Comparison of ENCODE assay signal across 9 mouse cellular contexts in genomic region chr17:11975062-11975607, GRCm38 (mm10).
A peak's percentile ranks its signal among the peaks of the same experiment; 100 is the strongest.
DNase-seq lines count a peak whose midpoint lies in the region; ATAC-seq and TF ChIP-seq lines count a peak whose summit lies in the region.
"Had no signal": no experiment of that assay in that cellular context is flagged by ENCODE, and none has a peak within 500 bp of the region (broad histone marks: within the 10 kb centered on the region; RNA-seq: fewer than 3 reads in every experiment).

No protein-coding gene starts in this region.

- H3K27ac ChIP-seq in midbrain, embryonic 11.5 days (ENCODE audit: low read depth, low read length), result no peak overlapping the region
- H3K27ac ChIP-seq in midbrain, embryonic 13.5 days, result no peak overlapping the region
- no peak overlapping the region for H3K27ac ChIP-seq in embryonic facial prominence, embryonic 14.5 days (replicated peaks; ENCODE audit: low read depth, low read length)
- no peak overlapping the region for H3K27ac ChIP-seq in limb, embryonic 14.5 days (replicated peaks; ENCODE audit: low read depth, low read length)
- H3K27ac ChIP-seq: embryonic facial prominence, embryonic 12.5 days had no signal

- ATAC-seq in midbrain, embryonic 11.5 days (ENCODE audit: low FRiP score), result 0 out of 2 replicates have a peak, but pooled peaks have one; percentile 16
- no peak for ATAC-seq in midbrain, embryonic 13.5 days
- no peak for ATAC-seq in embryonic facial prominence, embryonic 14.5 days (ENCODE audit: low read depth)
- peak; percentile 28; the same call in 1 of the 2 replicates for ATAC-seq in limb, embryonic 14.5 days (ENCODE audit: low FRiP score, low read depth)

- H3K4me3 ChIP-seq in midbrain, embryonic 11.5 days (ENCODE audit: low read depth, low read length), result no peak overlapping the region
- no peak overlapping the region for H3K4me3 ChIP-seq in midbrain, embryonic 13.5 days (replicated peaks)
- no peak overlapping the region for H3K4me3 ChIP-seq in embryonic facial prominence, embryonic 14.5 days (ENCODE audit: low read depth, low read length)
- no peak overlapping the region for H3K4me3 ChIP-seq in limb, embryonic 14.5 days (replicated peaks; ENCODE audit: low read length)
- H3K4me3 ChIP-seq: embryonic facial prominence, embryonic 12.5 days had no signal

- peaks cover 8% of the 10 kb centered on the region for H3K4me1 ChIP-seq in midbrain, embryonic 11.5 days (ENCODE audit: control insufficient read depth, insufficient read depth, low read length)
- peaks cover 29% of the 10 kb centered on the region for H3K4me1 ChIP-seq in midbrain, embryonic 13.5 days (replicated peaks)
- H3K4me1 ChIP-seq in embryonic facial prominence, embryonic 14.5 days (ENCODE audit: control insufficient read depth, insufficient read depth, low read length), result 0 out of 2 replicates have a peak, but pooled peaks cover 3% of the 10 kb centered on the region
- H3K4me1 ChIP-seq in limb, embryonic 14.5 days (ENCODE audit: control insufficient read depth, insufficient read depth, low read length), result no peaks in the 10 kb centered on the region

- no peaks in the 10 kb centered on the region for H3K9me3 ChIP-seq in midbrain, embryonic 11.5 days (ENCODE audit: control insufficient read depth, low read length)
- no peaks in the 10 kb centered on the region for H3K9me3 ChIP-seq in midbrain, embryonic 13.5 days
- H3K9me3 ChIP-seq in embryonic facial prominence, embryonic 14.5 days (ENCODE audit: control insufficient read depth, low read length), result no peaks in the 10 kb centered on the region
- H3K9me3 ChIP-seq in limb, embryonic 14.5 days (ENCODE audit: control insufficient read depth, low read length), result no peaks in the 10 kb centered on the region
- H3K9me3 ChIP-seq: embryonic facial prominence, embryonic 12.5 days had no signal

- DNase-seq in midbrain, embryonic 11.5 days (ENCODE audit: low spot score, missing footprints), result peak; percentile 87
- DNase-seq in adrenal gland, postnatal 10 days, result peak; percentile 48
- peak; percentile 62 for DNase-seq in embryonic facial prominence, embryonic 14.5 days (ENCODE audit: low spot score)
- DNase-seq in kidney, adult 11 months, result peak; percentile 46
- peak; percentile 58 for DNase-seq in limb, embryonic 14.5 days (ENCODE audit: low spot score)
- DNase-seq in right cerebral cortex, postnatal 4 days, result peak; percentile 53
- no peak for DNase-seq in T-cell, adult 2 months (ENCODE audit: low spot score)

- no peak for TF ChIP-seq POLR2A in limb, embryonic 14.5 days (IDR thresholded peaks at IDR 0.05; ENCODE audit: borderline replicate concordance, extremely low read depth, insufficient read depth, insufficient read length)

- no peaks in the 10 kb centered on the region for H3K36me3 ChIP-seq in midbrain, embryonic 11.5 days (ENCODE audit: control insufficient read depth, insufficient read depth, low read length)
- no peaks in the 10 kb centered on the region for H3K36me3 ChIP-seq in midbrain, embryonic 13.5 days
- H3K36me3 ChIP-seq in embryonic facial prominence, embryonic 14.5 days (ENCODE audit: control insufficient read depth, insufficient read depth, low read length), result no peaks in the 10 kb centered on the region
- no peaks in the 10 kb centered on the region for H3K36me3 ChIP-seq in limb, embryonic 14.5 days (ENCODE audit: control insufficient read depth, insufficient read depth, low read length)
- H3K36me3 ChIP-seq: embryonic facial prominence, embryonic 12.5 days had no signal

- no peak overlapping the region for H3K4me2 ChIP-seq in midbrain, embryonic 11.5 days
- no peak overlapping the region for H3K4me2 ChIP-seq in midbrain, embryonic 13.5 days (replicated peaks)
- no peak overlapping the region for H3K4me2 ChIP-seq in embryonic facial prominence, embryonic 14.5 days (ENCODE audit: low read depth, low read length)
- H3K4me2 ChIP-seq in limb, embryonic 14.5 days (replicated peaks; ENCODE audit: low read depth, low read length, severe bottlenecking), result no peak overlapping the region
- H3K4me2 ChIP-seq: embryonic facial prominence, embryonic 12.5 days had no signal

- H3K9ac ChIP-seq in midbrain, embryonic 11.5 days (ENCODE audit: low read length), result no peak overlapping the region
- no peak overlapping the region for H3K9ac ChIP-seq in midbrain, embryonic 13.5 days (replicated peaks)
- H3K9ac ChIP-seq in embryonic facial prominence, embryonic 14.5 days (ENCODE audit: low read depth, low read length), result no peak overlapping the region
- H3K9ac ChIP-seq in limb, embryonic 14.5 days (ENCODE audit: low read depth, low read length, severe bottlenecking), result no peak overlapping the region
- H3K9ac ChIP-seq: embryonic facial prominence, embryonic 12.5 days had no signal

- WGBS in midbrain, embryonic 11.5 days, result 46% methylated on average over 7 of the region's 7 CpGs
- 48% methylated on average over 7 of the region's 7 CpGs for WGBS in midbrain, embryonic 13.5 days
- WGBS in embryonic facial prominence, embryonic 14.5 days, result 46% methylated on average over 7 of the region's 7 CpGs
- 32% methylated on average over 7 of the region's 7 CpGs for WGBS in limb, embryonic 14.5 days

- no peaks in the 10 kb centered on the region for H3K27me3 ChIP-seq in midbrain, embryonic 11.5 days (ENCODE audit: control insufficient read depth, insufficient read depth, low read length)
- peaks cover 9% of the 10 kb centered on the region; the same call in 1 of the 2 replicates for H3K27me3 ChIP-seq in midbrain, embryonic 13.5 days
- no peaks in the 10 kb centered on the region; the same call in 1 of the 2 replicates for H3K27me3 ChIP-seq in embryonic facial prominence, embryonic 14.5 days (replicated peaks; ENCODE audit: control insufficient read depth, insufficient read depth, low read length)
- H3K27me3 ChIP-seq in limb, embryonic 14.5 days (ENCODE audit: control insufficient read depth, insufficient read depth, low read length), result peaks cover 4% of the 10 kb centered on the region; the same call in 1 of the 2 replicates

Comparison
In these comparisons a context has a peak if more than half of its experiments do, and no peak if none do; other contexts are left out.
1. ATAC-seq: peak in midbrain, embryonic 11.5 days (single experiment) and limb, embryonic 14.5 days (single experiment); none in midbrain, embryonic 13.5 days (single experiment) and embryonic facial prominence, embryonic 14.5 days (single experiment).